Mouse (Mus musculus) layer of hippocampus, postnatal 25 days (tissue): ENCODE measurements around the gene Zfhx2. TPM values are rescaled to one million over a fixed set of nuclear protein-coding genes. Genes with fewer than 3 reads are reported as not detected.
A peak's percentile ranks its signal among the peaks of the same experiment; 100 is the strongest.
"Not testable (repeated sequence)": the region's sequence is repeated elsewhere in the genome, so short reads cannot be mapped to it uniquely, and the experiment has no call there.

Experiments used
- DNase-seq, 2 experiments: peaks; one replicate each; pipeline ENCODE4 v3.0.0; 2022; ENCODE audit warnings: mixed read lengths in 2 of 2, low spot score in 1 of 2; ENCODE audit errors: extremely low spot score in 1 of 2
- total RNA-seq, 2 experiments: library from RNA; stranded (reverse); gene quantifications; 2 replicates each; pipeline ENCODE4 v1.2.3; 2021

Zfhx2 gene
- total RNA-seq, 2 experiments from 2014 or later, result 37.8 to 63.0 TPM

DNA sequence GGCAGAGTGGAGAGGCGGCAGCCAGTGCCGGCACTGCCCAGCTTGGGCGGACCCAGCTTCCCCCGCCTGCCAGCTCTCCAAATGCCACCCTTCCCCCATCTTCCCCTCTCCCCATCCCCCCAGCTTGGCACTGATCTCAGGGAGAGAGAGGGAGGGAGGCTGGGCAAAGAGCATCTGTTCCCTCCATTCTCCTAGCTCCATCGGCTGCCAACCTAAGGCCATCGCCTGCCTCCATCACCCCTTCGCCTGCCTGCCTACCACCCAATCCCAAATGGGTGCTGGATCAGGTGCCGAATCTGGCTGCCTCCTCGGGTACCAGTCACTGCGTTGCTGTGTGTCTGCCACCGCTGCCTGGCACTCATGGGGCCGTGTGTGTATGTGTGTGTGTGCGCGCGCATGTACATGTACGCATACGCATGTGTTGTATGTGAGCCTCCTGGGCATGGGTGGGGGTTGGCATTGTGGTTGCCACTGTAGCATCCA lies 38.4 kb downstream of the Zfhx2 start:
- DNase-seq, result peak in 1 of 2 experiments; percentile 69

- DNase-seq, result peak in 1 of 2 experiments; percentile 9
Observed at GRCm38 (mm10) chr14:55053050-55053449, 39.1 kb downstream of the Zfhx2 start.

GRCm38 (mm10) chr14:55052496-55052895 lies 39.6 kb downstream of the Zfhx2 start:
- DNase-seq, result peak; percentile 80

- no peak for DNase-seq
Observed at GRCm38 (mm10) chr14:55047971-55048531, 44.1 kb downstream of the Zfhx2 start.

DNA sequence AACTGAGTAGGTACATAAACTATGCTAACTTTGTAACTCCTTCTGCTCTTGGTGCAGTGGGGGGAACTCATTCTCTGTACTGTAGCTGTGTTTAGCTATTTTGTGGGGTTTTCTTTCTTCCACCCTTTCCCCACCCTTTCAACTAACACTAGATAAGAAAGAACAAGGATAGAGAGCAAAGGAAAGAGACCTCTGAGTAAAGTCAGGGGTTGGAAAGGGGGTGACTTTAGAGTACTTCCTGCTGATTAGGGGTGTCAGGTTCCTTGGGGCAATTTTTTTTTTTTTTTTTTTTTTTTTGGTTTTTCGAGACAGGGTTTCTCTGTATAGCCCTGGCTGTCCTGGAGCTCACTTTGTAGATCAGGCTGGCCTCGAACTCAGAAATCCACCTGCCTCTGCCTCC lies 48.4 kb downstream of the Zfhx2 start:
- not testable (repeated sequence) for DNase-seq

GRCm38 (mm10) chr14:55032695-55033225 lies 59.4 kb downstream of the Zfhx2 start:
- DNase-seq, result peak in 1 of 2 experiments; percentile 31

GRCm38 (mm10) chr14:55029034-55029698 lies 63.0 kb downstream of the Zfhx2 start:
- DNase-seq, result peak in 1 of 2 experiments; percentile 40

- no peak for DNase-seq
Observed at GRCm38 (mm10) chr14:55028333-55028835, 63.7 kb downstream of the Zfhx2 start.

GRCm38 (mm10) chr14:55027653-55028052 lies 64.5 kb downstream of the Zfhx2 start:
- DNase-seq, result no peak

DNA sequence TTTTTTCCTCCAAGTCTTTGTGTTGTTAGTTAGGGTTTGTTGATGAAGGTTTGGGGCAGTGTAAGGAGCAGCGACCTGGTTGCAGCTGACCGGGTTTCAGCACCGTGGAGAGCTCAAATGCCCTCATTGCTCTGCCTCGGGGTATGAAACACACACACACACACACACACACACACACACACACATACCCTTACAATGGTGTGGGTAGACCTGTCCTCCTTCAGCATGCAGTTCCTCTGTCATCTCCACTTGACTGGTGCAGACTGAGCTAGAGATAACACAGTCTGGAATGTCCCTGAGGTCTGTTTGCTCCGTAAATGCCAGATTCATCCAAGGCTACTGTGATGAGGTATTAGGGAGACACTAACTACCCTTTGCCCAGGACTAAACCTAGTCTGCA lies 64.9 kb downstream of the Zfhx2 start:
- DNase-seq, result no peak

- no peak for DNase-seq
Observed at GRCm38 (mm10) chr14:55025527-55025926, 66.6 kb downstream of the Zfhx2 start.

DNA sequence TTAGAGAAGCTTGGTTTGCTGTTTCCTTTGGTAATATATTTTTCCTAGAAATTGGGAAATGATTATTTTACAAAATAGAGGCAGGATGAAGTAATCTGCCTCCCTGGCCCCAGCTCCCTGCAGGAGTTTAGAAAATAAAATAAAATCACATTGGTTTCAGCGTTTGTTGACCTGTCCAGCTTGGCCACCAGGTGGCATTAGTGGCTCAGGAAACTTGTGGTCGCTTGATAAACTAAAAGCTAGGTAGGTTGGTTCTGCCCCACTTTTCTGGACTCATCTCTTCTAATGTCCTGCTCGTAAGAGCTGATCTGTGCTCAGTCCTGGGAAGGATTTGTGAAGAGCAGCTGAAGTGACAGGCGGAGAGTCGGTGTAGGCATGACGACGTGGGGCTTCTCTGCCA lies 67.9 kb downstream of the Zfhx2 start:
- DNase-seq, result peak; percentile 37 to 71

DNA sequence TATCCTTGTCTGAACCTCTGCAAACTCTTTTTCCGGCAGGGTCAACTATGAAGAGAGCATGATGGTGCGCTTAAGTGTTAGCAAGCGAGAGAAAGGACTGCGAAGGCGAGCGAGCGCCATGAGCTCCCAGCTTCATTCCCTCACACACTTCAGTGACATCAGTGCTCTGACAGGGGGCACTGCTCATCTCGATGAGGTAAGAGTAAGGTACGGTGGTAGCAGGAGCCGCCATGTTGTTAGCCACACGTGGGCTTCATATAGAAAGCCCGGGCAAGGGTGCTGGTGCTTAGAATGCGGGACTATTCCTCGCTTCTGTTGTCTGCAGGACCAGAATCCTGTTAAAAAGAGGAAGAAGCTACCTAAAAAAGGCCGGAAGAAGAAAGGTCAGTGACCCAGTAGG lies 69.1 kb downstream of the Zfhx2 start:
- DNase-seq, result no peak

DNA sequence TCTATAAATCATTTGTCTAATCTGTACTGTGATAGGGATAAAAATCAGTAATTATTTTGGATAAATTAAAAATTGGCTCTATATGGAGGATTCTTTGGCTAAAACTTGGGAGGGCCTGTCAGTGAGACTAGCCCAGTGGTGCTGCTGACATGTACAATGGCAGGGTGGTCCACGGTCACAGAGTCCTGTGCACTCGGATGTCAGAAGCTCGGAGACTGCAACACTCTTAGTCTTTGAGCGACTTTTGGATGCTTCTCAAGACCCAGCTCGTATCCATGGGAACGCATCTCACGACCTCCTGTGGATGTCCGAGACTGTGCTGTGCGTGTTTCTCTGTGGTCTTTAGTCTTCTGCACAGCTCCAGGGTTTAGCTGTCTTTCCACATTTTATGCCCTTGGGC lies 71.7 kb downstream of the Zfhx2 start:
- DNase-seq, result no peak

GRCm38 (mm10) chr14:55016876-55017275 lies 75.2 kb downstream of the Zfhx2 start:
- no peak for DNase-seq

DNA sequence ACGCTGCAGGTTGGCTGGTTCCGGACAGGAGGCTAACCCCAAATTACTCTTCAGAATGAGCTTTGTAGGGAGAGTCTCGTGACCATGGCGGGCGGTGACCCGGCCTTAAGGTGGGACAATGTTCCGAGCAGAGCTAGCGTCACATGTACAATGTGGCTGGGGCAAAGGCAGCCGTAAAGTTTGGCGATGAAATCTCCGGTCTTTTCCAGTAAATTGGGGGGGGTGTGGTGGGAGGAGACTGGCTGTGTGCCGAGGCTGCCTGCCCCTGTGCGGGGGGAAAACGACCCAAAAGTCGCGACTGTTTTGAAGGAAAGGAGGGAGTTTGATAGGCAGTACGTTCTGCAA lies 76.4 kb downstream of the Zfhx2 start:
- DNase-seq, result no peak

GRCm38 (mm10) chr14:55014991-55015766 lies 76.9 kb downstream of the Zfhx2 start, which contains the start of gene Ngdn:
Gene Ngdn, plus strand, starts transcription at chr14:55015454.
- peak; percentile 98 to 99 for DNase-seq

- DNase-seq, result peak in 1 of 2 experiments; percentile 60
Observed at GRCm38 (mm10) chr14:55014591-55014990, 77.5 kb downstream of the Zfhx2 start.

DNA sequence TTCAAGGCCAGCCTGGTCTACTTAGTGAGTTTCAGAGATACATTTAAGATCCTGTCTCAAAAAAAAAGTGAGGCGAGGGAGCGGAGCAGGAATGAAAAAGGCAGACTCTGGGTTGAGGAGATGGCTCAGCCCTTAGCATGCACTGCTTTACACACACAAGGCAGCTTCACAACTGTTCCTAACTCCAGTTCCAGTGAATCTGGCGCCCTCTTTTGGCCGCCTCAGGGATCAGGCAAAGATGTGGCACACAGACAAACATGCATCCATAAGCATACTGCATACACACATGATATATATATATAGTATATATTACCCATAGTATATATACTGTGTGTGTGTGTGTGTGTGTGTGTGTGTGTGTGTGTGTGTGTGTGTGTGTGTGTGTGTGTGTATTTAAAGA lies 81.0 kb downstream of the Zfhx2 start:
- DNase-seq, result no peak
